Mouse (Mus musculus) spleen, postnatal 10 days (tissue): ENCODE results near the gene Mkrn2os.
A peak's percentile ranks its signal among the peaks of the same experiment; 100 is the strongest.

Experiments
- DNase-seq, 2 experiments: peaks; one replicate each; pipeline ENCODE4 v3.0.0; 2021 to 2022; ENCODE audit warnings: low spot score in 2 of 2

The Mkrn2os gene

GRCm38 (mm10) chr6:115582328-115583115 lies 9.9 kb downstream of the Mkrn2os start:
- no peak for DNase-seq

DNA sequence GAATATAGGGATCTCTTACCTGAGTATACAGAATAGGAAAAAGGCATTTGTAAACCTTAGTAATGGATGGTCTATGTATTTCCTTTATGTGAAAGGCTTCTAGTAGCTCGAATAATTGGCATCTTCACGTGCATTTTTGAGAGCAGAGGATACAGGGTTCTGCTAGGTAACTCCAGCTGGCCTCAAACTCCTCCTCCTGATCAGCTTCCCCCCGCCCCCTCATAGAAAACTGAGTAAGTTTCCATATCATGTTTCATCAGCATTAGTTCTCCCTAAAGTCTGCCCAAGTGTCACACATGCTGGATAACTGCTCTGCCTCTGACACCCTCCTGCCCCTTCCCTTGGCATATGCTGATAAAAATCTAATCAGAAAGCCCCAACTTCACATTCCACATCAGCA lies 11.6 kb downstream of the Mkrn2os start:
- no peak for DNase-seq

DNA sequence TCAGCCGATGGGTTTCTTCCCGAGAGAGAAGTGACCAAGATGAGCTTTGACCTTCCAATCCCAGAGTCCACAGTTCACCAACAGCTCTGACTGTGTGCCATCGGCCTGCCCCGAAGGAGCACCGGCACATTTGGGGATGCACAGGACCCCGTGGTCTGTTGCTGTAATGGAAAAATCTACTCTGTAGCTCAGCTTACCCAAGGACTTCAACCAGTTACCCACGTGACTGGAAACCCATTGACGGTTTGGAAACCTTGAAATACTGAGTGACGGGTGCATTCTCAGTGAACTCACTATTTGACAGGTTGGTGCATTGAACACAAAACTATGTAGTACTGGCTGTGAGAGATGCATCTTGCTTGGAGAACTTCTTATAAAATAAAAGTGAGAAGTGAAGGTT lies 14.4 kb downstream of the Mkrn2os start:
- no peak for DNase-seq

- no peak for DNase-seq
Measured at GRCm38 (mm10) chr6:115577407-115577806, 15.0 kb downstream of the Mkrn2os start.

GRCm38 (mm10) chr6:115574171-115574570 lies 18.2 kb downstream of the Mkrn2os start:
- no peak for DNase-seq

DNA sequence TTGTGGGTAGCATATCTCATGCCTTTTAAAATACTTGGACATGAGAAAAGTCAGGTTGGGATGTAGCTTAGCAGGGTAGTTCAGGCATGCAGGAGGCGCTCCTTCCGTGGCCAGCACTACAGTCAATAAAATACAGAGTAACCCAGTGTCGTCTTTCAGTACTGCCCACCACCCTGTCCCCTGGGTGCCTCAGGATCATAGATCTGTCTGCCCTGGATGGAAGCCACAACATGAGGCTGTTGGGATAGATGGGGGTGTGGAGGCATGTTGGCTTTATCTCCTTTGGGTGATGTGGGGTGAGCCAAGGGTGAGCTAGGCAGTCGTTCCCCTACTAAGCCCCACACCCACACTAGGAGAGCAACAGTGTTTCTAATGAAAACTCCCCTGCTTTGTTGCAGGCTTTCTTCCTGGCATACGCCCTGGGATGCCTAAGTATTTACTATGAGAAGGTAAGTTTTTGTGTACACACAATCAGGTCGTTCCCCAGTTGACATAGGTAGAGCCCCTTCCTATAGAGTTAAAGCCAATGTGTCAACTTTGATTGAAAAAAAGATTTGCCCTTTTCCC lies 26.8 kb downstream of the Mkrn2os start:
- DNase-seq: no peak

DNA sequence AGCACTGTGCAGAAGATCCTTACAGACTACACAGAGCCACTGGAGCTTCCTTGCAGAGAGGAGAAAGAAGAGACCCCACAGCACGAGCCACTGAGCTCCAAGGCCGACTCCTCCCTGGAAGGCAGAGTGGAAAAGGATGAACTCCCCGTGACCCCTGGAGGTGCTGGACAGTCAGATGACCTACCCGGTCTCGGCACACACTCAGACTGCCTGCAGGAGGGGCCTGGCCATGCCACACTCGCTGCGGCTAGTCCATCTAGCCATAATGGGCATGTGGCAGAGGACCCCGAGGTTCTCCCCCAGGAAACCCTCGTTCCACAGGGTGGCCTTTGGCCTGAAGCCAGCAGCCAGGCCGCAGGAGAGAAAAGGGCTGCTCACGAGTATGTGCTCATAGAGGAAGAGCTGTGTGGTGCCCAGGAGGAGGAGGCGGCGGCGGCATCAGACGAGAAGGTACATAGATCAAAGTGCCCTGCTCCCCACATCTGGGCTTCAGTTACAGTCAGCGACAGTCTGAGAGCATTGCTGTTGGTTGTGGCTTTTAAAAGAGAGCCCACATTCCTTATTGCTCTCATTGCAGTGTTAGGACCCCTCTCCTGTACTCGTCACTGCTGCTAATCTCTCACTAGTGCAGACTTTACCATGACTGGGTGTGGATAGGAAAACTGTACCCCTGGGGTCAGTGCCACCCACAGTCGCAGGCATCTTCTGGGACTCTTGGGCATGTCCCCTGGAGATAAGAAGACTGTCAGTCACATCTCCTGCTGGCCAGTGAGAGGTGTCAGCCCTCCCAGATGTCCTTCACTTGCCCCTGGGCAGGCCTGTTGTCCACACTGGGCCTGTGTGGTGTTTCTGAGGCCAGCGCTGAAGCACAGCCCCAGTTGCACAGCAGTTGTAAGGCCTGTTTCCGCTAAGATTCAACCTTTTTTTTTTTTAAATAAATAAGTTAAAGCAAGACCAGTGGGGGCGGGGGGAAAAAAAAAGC lies 32.4 kb downstream of the Mkrn2os start:
- DNase-seq: no peak

DNA sequence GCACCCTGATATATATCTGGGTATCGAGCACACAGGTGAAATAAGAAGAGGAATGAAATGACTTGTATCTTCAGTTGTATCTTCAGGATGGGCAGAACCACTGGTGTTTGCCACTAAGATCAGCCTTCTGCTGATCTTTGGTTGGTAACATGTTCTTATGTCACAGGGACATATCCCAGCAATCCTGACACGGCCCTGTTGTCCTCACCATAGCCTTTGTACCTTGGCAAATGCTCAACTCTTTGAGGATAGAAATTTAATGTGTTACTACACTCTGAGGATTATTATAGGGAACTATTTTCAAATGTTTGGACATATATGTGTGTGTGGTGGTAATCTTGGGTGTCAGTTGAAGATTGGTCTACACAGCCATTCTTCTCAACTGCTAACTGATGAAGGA lies 34.2 kb downstream of the Mkrn2os start:
- DNase-seq: no peak

- no peak for DNase-seq
Measured at GRCm38 (mm10) chr6:115555485-115555884, 36.9 kb downstream of the Mkrn2os start.

DNA sequence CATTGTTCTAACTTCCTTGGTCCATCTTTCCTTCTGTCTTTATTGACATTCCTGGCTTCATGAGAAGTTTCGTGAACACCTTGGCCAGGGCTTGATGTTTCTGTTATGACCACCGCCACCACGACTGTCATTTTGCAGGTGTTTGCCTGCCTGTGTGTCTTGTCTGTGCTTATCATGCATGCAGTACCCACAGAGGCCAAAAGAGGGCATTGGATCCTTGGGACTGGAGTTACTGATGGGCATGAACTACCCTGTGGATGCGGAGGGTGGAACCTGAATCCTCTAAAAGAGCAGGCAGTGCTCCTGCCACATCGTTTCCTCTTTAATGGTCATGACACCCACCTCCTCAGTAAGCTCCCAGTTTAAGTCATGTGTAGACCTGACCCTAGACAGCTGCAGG lies 46.1 kb downstream of the Mkrn2os start:
- peak; percentile 47 to 77 for DNase-seq

GRCm38 (mm10) chr6:115544442-115544970 lies 47.9 kb downstream of the Mkrn2os start, which contains the start of gene Tsen2:
Tsen2 (plus strand) TSS chr6:115544664.
- DNase-seq: peak; percentile 95 to 97

GRCm38 (mm10) chr6:115542341-115542740 lies 50.0 kb downstream of the Mkrn2os start:
- DNase-seq: no peak

DNA sequence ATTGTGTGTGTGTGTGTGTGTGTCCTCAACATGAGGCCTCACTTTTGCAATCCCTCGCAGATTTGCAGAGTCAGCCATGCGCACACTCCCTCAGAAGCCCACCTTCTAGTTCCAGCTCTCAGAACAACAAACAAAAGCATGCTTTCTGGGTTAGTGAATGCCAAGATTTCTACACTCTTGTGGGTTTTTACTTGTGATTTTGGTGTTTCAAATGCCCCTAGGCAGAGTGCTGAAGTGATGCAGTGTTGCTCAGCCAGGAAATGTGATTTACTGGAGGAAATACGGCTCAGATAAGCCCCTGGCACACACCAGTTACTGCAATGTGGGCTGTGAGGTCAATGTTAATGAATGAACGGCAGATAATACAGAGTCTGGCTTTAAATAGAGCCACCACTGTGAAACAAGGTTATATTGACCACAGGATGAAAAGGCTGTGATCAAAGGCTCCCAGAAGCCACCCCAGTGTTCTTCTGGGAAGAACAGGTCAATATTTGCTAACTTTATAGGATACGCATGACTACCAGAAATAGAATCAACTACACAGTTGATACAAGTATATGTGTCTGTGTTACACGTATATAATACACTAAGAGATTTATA lies 50.6 kb downstream of the Mkrn2os start:
- no peak for DNase-seq

GRCm38 (mm10) chr6:115538645-115539429 lies 53.5 kb downstream of the Mkrn2os start:
- peak; percentile 64 to 73 for DNase-seq

GRCm38 (mm10) chr6:115536169-115536568 lies 56.2 kb downstream of the Mkrn2os start:
- no peak for DNase-seq

GRCm38 (mm10) chr6:115534617-115535016 lies 57.8 kb downstream of the Mkrn2os start:
- DNase-seq: no peak
